Mouse (Mus musculus): Measurements from ENCODE around the gene Tle4. TPM values are rescaled to one million over a fixed set of nuclear protein-coding genes. Genes with fewer than 3 reads are reported as not detected.
A peak's percentile ranks its signal among the peaks of the same experiment; 100 is the strongest.

Tle4 gene
- polyA plus RNA-seq, 1 experiment from 2014 or later: 5.8 TPM

DNA sequence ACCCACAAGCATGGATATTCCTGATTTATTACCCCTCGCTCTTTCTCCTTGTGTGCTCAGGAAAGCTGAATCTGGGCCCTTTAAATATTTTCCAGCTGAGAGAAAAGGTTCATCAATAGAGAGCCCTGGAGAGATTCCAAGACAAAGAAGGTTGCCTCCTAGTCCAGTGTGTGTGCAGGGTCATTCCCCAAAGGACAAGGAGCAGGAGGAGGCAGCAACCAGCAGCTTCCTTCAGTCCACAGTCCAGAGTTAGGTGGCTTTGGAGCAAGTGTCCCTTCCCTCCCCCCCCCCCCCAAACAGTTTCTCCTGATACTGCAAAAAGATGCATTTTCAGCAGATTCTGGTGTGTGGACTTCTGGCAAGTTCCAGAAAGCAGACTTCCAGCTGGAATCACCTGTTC lies 3.0 kb upstream of the Tle4 start:
- no peak for ATAC-seq (ENCODE audit: extremely low read depth, insufficient number of reproducible peaks, low FRiP score, low TSS enrichment)
- H3K9ac ChIP-seq: no peak overlapping the region
- WGBS: 80% methylated on average over 1 of the region's 1 CpGs

DNA sequence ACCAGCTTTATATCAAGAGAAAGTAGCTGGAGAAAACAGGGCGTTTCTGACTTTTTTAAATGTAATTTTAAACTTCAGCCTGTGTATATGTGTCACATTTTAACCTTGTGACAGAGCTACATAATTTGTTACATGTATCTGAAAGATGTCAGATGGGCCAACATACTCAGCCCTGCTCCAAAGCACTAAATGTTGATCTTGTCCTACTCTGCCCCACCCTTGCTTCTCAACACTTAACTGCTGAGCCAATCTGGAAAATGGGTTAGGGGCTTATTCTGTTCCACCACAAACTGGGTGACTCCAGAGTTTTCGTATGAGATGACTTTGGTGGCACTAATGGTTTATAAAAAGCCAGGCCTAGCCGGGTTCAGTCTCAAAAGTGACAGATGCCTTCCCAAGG lies 2.5 kb upstream of the Tle4 start:
- Histone ChIP-seq H3K27ac (replicated peaks) (no peak overlapping the region), H3K4me1 (peaks cover 28% of the 10 kb centered on the region), H3K4me3 (no peak overlapping the region), H3K9me3 (no peaks in the 10 kb centered on the region), H3K4me2 (no peak overlapping the region), H3K27me3 (replicated peaks) (peaks cover 24% of the 10 kb centered on the region), H3K36me3 (no peaks in the 10 kb centered on the region), H3K9ac (no peak overlapping the region)
- WGBS: 78% methylated on average over 3 of the region's 3 CpGs
- ATAC-seq (ENCODE audit: extremely low read depth, insufficient number of reproducible peaks, low FRiP score, low TSS enrichment): no peak

More for the DNA sequence above, 3.0 kb upstream of the Tle4 start:
- H3K27ac ChIP-seq (replicated peaks): no peak overlapping the region
- no peaks in the 10 kb centered on the region for H3K36me3 ChIP-seq
- no peak overlapping the region for H3K4me2 ChIP-seq
- peaks cover 24% of the 10 kb centered on the region for H3K4me1 ChIP-seq
- peaks cover 24% of the 10 kb centered on the region for H3K27me3 ChIP-seq (replicated peaks)
- no peak overlapping the region for H3K4me3 ChIP-seq
- no peaks in the 10 kb centered on the region for H3K9me3 ChIP-seq

DNA sequence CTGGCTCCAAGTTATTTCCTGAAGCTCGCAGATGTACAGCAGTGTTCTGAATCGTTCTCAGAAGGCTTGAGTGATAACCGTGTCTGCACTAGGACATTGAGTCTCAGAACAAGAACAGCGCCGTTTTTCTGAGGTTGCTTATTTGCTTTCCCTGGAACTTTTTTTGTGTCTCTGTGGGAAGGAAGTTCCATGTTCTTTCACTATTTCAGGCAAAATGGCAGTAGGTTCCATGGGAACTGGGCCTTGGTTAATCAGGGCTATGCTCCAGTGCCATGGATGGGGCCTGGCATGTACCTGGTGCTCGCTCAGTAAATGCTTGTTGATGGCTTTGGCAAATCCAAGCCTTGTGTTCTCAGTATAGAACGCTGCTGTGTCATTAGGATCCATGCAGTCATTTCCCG lies 2.0 kb upstream of the Tle4 start:
- ATAC-seq (ENCODE audit: extremely low read depth, insufficient number of reproducible peaks, low FRiP score, low TSS enrichment): no peak

DNA sequence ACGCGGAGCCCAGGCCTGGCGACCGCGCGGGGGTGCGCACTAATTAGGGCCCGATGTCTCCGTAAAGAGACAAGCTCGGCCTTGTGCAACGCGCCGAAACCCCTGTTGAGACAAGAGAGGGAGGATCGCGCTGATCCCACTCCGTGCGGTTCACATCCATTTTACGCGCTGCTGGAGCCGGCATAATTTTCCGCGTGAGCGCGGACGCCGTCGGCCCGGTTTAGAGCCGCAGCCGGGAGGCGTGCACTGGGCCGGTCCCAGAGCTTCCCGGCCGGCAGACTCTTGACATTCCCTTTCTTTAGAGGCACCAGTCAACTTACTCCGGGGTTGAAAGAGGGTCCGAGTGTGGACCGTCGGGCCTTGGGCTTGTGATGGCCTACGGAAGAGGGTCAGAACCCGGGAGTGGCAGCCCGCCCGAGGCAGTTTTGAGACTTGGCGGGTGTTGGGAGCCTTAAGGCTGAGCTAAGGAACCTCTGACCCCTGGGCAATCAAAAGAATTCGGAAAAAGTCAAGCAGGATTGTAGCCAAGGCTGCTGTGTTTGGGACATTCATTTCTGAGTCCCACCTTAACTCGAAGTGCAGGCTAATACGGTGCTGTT lies 938 bp upstream of the Tle4 start:
- peak overlapping the region; percentile 72 for H3K4me3 ChIP-seq
- H3K9me3 ChIP-seq: no peaks in the 10 kb centered on the region
- H3K4me1 ChIP-seq: peaks cover 38% of the 10 kb centered on the region
- WGBS: under 1% methylated on average over 46 of the region's 46 CpGs
- ATAC-seq (ENCODE audit: extremely low read depth, insufficient number of reproducible peaks, low FRiP score, low TSS enrichment): no peak; the same call in 1 of the 2 replicates
- peaks cover 13% of the 10 kb centered on the region for H3K27me3 ChIP-seq (replicated peaks)
- peak overlapping the region; percentile 83 for H3K9ac ChIP-seq
- peak overlapping the region; percentile 93 for H3K27ac ChIP-seq (replicated peaks)
- H3K36me3 ChIP-seq: no peaks in the 10 kb centered on the region
- peak overlapping the region; percentile 81 for H3K4me2 ChIP-seq

More for the DNA sequence above, 2.0 kb upstream of the Tle4 start:
- Histone ChIP-seq H3K9ac (0 out of 2 replicates have a peak overlapping the region, but pooled peaks have one; percentile 1), H3K9me3 (no peaks in the 10 kb centered on the region), H3K4me2 (peak overlapping the region; percentile 81; the same call in 1 of the 2 replicates), H3K27ac (replicated peaks) (no peak overlapping the region), H3K27me3 (replicated peaks) (peaks cover 22% of the 10 kb centered on the region), H3K4me1 (peaks cover 32% of the 10 kb centered on the region), H3K36me3 (no peaks in the 10 kb centered on the region), H3K4me3 (no peak overlapping the region)
- WGBS: 46% methylated on average over 8 of the region's 8 CpGs

DNA sequence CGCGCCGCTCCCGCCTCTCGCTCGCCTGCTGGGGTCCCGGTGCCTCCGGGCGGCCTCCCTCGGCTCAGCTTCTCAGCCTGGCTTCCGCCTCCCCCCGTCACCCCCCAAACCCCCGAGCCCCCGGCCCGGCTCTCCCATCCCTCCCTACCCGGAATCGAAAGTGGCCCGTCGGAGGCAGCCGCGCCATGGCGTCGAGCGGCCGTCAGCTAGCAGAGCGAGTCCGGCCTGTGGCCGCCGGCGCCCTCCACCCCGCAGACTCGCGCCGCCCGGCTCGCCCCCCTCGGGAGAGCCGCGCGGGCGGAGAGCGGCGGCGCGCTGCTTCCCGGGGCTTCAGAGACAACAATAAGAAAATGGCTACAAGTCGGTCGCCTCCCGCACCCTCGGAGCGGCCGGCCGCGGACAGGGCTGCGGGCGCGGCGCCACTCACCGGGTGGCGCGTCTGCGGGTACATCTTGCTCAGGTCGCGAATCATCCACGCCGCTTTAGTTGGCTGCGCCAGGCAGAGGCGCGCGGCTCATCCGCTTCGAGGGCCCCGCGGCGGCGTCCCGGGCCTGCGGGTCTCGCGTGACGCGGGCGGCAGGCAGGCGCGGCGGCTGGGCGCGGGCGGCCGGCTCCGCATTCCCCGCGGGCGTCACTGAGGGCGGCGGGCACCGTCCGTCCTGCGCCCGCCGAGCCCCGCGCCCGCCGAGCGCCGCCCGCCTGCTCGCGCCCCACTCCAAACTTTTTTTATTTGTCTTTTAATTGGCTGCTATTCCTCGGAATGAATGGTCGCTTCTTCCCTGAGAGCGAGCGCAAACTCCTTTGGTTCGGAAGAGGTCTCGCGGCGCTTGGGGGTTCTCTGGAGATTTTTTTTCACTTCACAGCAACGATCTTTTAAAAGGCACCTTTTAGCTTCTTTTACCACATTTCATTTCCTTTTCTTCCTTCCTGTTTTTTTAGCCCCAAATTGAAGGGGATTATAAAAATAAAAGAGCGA lies 622 bp downstream of the Tle4 start:
- under 1% methylated on average over 102 of the region's 120 CpGs for WGBS
- no peaks in the 10 kb centered on the region for H3K9me3 ChIP-seq
- peak overlapping the region; percentile 92 for H3K4me3 ChIP-seq
- H3K36me3 ChIP-seq: peaks cover 3% of the 10 kb centered on the region
- ATAC-seq (ENCODE audit: extremely low read depth, insufficient number of reproducible peaks, low FRiP score, low TSS enrichment): no peak
- H3K4me2 ChIP-seq: peak overlapping the region; percentile 68
- H3K4me1 ChIP-seq: peaks cover 43% of the 10 kb centered on the region
- 0 out of 2 replicates have a peak, but pooled peaks cover 3% of the 10 kb centered on the region for H3K27me3 ChIP-seq (replicated peaks)
- H3K27ac ChIP-seq (replicated peaks): peak overlapping the region; percentile 96
- peak overlapping the region; percentile 97 for H3K9ac ChIP-seq

DNA sequence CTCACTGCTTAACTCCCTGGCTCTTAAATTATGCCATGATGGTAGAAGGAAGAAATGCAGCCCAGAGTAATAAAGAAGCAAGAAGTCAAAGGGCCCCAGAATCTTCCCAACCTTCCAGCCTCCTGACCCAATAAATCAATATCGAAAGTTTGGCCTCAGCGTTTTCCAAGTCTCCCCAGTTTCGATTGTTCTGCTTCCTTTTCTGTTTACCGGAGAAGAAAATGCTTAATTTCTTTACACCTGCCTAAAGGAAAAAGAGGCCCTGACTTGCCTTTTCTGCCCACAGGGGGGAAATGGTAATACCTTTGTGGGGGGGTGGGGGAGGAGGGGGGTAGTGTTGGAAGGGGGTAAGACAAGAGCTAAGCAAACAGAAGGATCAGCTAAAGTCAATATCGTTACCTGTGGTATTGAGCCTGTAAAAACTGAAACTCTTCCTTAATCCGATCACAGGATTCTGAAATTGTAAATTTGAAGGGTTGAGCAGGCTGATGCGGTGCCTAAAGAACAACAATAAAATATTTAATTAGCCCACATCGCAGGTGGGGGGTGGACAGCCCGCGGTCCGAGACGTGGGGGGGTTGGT lies 1.4 kb downstream of the Tle4 start:
- WGBS: 1% methylated on average over 12 of the region's 12 CpGs
- Histone ChIP-seq H3K36me3 (peaks cover 7% of the 10 kb centered on the region), H3K9ac (peak overlapping the region; percentile 97), H3K27ac (replicated peaks) (peak overlapping the region; percentile 96), H3K9me3 (no peaks in the 10 kb centered on the region), H3K27me3 (replicated peaks) (0 out of 2 replicates have a peak, but pooled peaks cover 3% of the 10 kb centered on the region), H3K4me1 (peaks cover 46% of the 10 kb centered on the region), H3K4me3 (peak overlapping the region; percentile 92), H3K4me2 (peak overlapping the region; percentile 68)
- no peak for ATAC-seq (ENCODE audit: extremely low read depth, insufficient number of reproducible peaks, low FRiP score, low TSS enrichment)

DNA sequence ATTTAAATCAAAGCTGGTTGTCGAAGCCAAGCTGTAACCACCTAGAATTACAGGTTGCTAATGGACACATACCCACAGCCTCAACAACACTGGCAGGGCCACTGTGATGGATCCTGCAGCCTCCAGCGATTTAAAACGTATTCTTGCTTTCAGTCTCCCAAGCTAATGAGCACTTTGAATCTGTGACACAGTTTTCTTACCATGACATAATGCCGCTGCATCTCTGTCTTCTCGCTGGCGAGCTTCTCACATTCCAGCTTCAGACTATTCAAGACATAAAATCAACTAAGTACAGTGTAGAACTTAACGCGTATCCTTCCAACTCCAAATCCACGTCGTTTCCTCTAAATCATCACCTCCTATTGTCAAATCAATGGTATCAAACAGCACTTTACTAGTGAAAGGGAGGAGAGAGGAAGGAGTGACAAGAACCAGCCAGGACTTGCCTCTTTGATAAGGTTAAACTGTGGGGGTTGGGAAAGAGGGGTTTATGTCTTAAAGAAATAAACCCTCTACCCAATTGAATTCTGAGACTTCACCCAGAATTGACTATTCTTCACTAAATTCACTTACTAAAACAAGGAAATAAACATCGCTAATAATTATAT lies 2.4 kb downstream of the Tle4 start:
- no peak for ATAC-seq (ENCODE audit: extremely low read depth, insufficient number of reproducible peaks, low FRiP score, low TSS enrichment)
- H3K4me1 ChIP-seq: peaks cover 43% of the 10 kb centered on the region
- peak overlapping the region; percentile 68 for H3K4me2 ChIP-seq
- H3K9ac ChIP-seq: peak overlapping the region; percentile 42; the same call in 1 of the 2 replicates
- H3K36me3 ChIP-seq: peaks cover 14% of the 10 kb centered on the region
- 20% methylated on average over 11 of the region's 11 CpGs for WGBS
- H3K4me3 ChIP-seq: peak overlapping the region; percentile 92
- no peak overlapping the region for H3K27ac ChIP-seq (replicated peaks)
- H3K27me3 ChIP-seq (replicated peaks): 0 out of 2 replicates have a peak, but pooled peaks cover 1% of the 10 kb centered on the region
- no peaks in the 10 kb centered on the region for H3K9me3 ChIP-seq

DNA sequence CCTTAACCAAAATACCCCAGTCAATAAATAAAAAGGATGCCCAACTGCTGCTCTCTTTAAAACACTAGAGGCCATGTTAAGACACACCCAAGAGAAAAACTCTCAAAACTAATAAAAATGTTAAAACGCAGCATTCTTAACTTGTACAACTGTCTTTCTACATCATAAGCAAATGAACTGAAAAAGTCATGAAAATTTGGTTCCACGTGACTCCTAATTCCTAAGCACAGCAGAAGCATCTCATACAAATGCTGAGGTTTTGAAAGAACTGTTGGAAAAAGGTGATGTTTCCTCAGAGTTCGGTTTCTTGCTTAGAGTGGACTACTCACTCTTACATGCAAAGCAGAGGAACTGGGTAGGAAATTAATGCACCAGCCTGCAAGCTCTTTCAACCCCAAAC lies 3.3 kb downstream of the Tle4 start:
- no peak for ATAC-seq (ENCODE audit: extremely low read depth, insufficient number of reproducible peaks, low FRiP score, low TSS enrichment)
- Histone ChIP-seq H3K4me2 (peak overlapping the region; percentile 68), H3K36me3 (peaks cover 21% of the 10 kb centered on the region), H3K4me3 (peak overlapping the region; percentile 92; the same call in 1 of the 2 replicates), H3K9me3 (no peaks in the 10 kb centered on the region), H3K9ac (no peak overlapping the region), H3K27ac (replicated peaks) (no peak overlapping the region), H3K4me1 (peaks cover 34% of the 10 kb centered on the region), H3K27me3 (replicated peaks) (no peaks in the 10 kb centered on the region)
- 85% methylated on average over 3 of the region's 3 CpGs for WGBS

DNA sequence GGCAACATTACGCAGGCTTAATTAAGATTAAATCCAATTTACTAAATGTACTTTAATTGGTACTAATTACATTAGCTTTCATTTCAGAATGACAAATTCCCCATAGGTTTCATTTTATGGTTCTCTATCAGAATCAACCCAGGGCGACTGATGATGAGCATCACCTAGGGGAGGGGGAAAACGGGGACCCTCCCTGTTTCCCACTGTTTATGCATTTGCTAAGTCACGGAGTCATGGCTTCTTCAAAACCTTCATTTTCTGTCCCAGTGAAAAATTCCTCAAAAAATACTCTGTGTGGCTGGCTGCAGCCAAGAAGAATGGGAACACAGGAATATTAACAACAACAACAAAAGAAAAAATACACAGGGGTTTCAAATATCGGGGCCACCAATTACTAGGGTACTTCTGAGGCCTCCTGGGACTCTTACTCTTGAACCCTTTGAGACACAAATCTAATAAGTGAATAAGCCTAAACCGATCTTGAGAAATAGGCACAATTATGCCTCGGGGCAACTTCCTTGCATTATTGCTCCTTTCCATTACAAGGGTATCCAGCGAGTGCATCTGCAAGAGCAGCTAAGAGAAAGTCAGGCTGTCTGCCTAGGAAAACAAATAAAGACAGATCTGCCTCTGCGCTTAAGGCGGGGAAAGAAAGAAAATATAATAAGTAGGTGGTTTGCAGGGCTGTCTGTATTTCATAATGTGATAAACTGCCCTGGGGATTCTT lies 5.9 kb downstream of the Tle4 start:
- H3K4me2 ChIP-seq: no peak overlapping the region
- H3K9ac ChIP-seq: no peak overlapping the region
- 84% methylated on average over 10 of the region's 10 CpGs for WGBS
- peaks cover 22% of the 10 kb centered on the region for H3K36me3 ChIP-seq
- H3K4me3 ChIP-seq: no peak overlapping the region
- no peak for ATAC-seq (ENCODE audit: extremely low read depth, insufficient number of reproducible peaks, low FRiP score, low TSS enrichment)
- peaks cover 49% of the 10 kb centered on the region for H3K4me1 ChIP-seq
- H3K9me3 ChIP-seq: no peaks in the 10 kb centered on the region
- no peak overlapping the region for H3K27ac ChIP-seq (replicated peaks)
- H3K27me3 ChIP-seq (replicated peaks): no peaks in the 10 kb centered on the region

DNA sequence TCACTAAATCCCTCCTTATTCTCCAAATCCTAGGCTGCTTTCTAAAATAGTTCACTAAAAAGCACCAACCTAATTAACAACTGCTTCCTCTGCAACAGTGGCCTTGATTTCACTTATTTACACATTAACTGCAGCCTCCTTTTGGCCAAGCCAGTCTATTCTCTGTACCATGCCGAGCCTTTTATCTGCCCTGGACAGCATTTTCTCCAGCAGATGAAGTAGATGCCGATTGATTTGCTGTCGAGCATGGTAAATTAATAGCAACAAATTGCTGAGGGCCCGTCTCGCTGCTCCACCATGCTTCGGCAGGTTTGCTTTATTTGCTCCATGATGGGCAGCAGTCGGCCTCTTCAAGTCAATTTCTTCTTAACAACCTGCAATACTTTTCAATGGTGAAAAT lies 7.7 kb downstream of the Tle4 start:
- H3K4me1 ChIP-seq: peaks cover 53% of the 10 kb centered on the region
- no peak overlapping the region for H3K4me2 ChIP-seq
- H3K9me3 ChIP-seq: no peaks in the 10 kb centered on the region
- no peak for ATAC-seq (ENCODE audit: extremely low read depth, insufficient number of reproducible peaks, low FRiP score, low TSS enrichment)
- no peak overlapping the region for H3K4me3 ChIP-seq
- 77% methylated on average over 7 of the region's 7 CpGs for WGBS
- H3K36me3 ChIP-seq: peaks cover 22% of the 10 kb centered on the region
- no peaks in the 10 kb centered on the region for H3K27me3 ChIP-seq (replicated peaks)
- no peak overlapping the region for H3K27ac ChIP-seq (replicated peaks)
- H3K9ac ChIP-seq: no peak overlapping the region
